ENCODE assay signal across 19 mouse cellular contexts in genomic region chr3:83755666-83756065, GRCm38 (mm10). TPM values are rescaled to one million over a fixed set of nuclear protein-coding genes. Genes with fewer than 3 reads are reported as not detected.
A peak's percentile ranks its signal among the peaks of the same experiment; 100 is the strongest.
DNase-seq lines count a peak whose midpoint lies in the region; ATAC-seq lines count a peak whose summit lies in the region.
"Had no signal": no experiment of that assay in that cellular context is flagged by ENCODE, and none has a peak within 500 bp of the region (broad histone marks: within the 10 kb centered on the region; RNA-seq: fewer than 3 reads in every experiment).

No protein-coding gene starts in this region.

- ATAC-seq in granulocyte monocyte progenitor cell, adult 5-6 weeks (replicated peaks; ENCODE audit: poor library complexity, severe bottlenecking): no peak
- ATAC-seq: activated CD4-positive, CD25-positive, alpha-beta regulatory T cell, adult 4 months; forebrain, embryonic 15.5 days; intestine, embryonic 15.5 days; Patski had no signal

- DNase-seq in adrenal gland, adult 2 months: peak; percentile 18
- no peak for DNase-seq in adrenal gland, postnatal 10 days
- DNase-seq in lung, postnatal 36 days: peak; percentile 16
- DNase-seq in lung, postnatal 14 days: no peak
- DNase-seq in fat pad, adult 2 months (ENCODE audit: extremely low read depth, low read depth, low spot score): peak; percentile 36
- no peak for DNase-seq in thymus, adult 18-20 months
- no peak for DNase-seq in frontal cortex, postnatal 25 days (ENCODE audit: low spot score in 2 of 2)
- DNase-seq: adrenal gland, adult 8-10 months; cerebellum, adult 11 months; cerebellum, adult 8-10 months; cerebellum, postnatal 14 days; gastrocnemius, postnatal 14 days had no signal

RNA-seq across cellular contexts. Expression of gene Sfrp2, which starts 10.5 kb away (rescaled TPM):
- total RNA-seq in adrenal gland, adult 2 months (2021): 1 to 10 TPM; 4.4 to 5.7 TPM
- polyA plus RNA-seq in adrenal gland, adult 2 months (2012; rRNA removed): 6.1 and 8.5 TPM in 2 replicates
- 10 to 100 TPM; 11.2 to 19.2 TPM for total RNA-seq in adrenal gland, postnatal 10 days (2021)
- not detected in 2 replicates for total RNA-seq in granulocyte monocyte progenitor cell, adult 5-6 weeks (2014; fragmentation: Nextera tagmentation)
- not detected in 2 replicates for total RNA-seq in granulocyte monocyte progenitor cell, adult 5-6 weeks (2017)
- total RNA-seq: common myeloid progenitor, adult 5-6 weeks; MEL had no signal

Comparison
In these comparisons a context has a peak if more than half of its experiments do, and no peak if none do; other contexts are left out.
1. DNase-seq: peak in adrenal gland, adult 2 months (single experiment), lung, postnatal 36 days (single experiment) and fat pad, adult 2 months (single experiment); none in adrenal gland, postnatal 10 days (single experiment), lung, postnatal 14 days (single experiment), thymus, adult 18-20 months (0 of 2) and frontal cortex, postnatal 25 days (0 of 2).
2. RNA of gene Sfrp2, which starts 10.5 kb away (total RNA-seq): 11.2 to 19.2 TPM in adrenal gland, postnatal 10 days and 4.4 to 5.7 TPM in adrenal gland, adult 2 months; not detected in granulocyte monocyte progenitor cell, adult 5-6 weeks; every median in the first group is over 4 times any median in the second.